Mouse (Mus musculus): Measurements from ENCODE around the gene Magi2.

Gene Magi2

DNA sequence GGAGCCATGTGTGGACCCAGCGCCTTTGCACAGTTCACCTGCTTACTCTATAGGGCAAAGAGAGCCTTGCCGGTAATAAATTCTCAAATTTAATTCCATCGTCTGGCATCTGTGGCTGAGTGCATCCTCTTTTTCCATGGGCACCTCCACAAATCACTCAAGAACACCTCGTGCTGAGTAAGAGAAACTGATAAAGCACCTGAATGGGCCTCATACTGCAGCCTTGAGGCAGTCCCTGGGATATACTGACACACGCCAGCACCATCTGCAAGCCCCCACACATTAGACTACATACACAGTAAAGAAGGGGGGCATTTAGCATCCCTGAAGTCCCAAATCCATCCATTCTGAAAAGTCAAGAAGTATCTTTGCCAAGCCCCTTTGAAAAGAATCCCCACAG is 1430.2 kb downstream of the Magi2 start:
- no peak for DNase-seq (ENCODE audit: low spot score)

DNA sequence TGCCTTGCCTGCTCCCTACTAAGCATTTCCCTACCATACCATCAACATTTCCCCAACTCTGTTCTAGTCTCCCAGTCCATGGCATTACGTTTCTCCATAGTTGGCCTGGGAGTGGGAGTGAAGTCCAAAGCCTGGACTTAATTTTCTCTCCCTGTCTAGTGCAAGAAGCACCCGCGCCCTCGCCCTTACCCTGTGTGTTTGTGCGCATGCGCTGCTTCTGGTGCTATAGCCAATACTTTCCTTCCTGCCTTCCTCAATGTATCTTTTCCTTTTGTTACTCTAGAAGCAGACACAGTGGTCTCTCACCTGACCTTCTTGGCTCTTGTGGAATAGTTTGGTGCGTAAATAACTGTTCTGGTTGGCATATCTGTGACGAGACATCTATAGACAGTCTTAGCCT is 1440.8 kb downstream of the Magi2 start:
- DNase-seq (ENCODE audit: low spot score), result no peak

DNA sequence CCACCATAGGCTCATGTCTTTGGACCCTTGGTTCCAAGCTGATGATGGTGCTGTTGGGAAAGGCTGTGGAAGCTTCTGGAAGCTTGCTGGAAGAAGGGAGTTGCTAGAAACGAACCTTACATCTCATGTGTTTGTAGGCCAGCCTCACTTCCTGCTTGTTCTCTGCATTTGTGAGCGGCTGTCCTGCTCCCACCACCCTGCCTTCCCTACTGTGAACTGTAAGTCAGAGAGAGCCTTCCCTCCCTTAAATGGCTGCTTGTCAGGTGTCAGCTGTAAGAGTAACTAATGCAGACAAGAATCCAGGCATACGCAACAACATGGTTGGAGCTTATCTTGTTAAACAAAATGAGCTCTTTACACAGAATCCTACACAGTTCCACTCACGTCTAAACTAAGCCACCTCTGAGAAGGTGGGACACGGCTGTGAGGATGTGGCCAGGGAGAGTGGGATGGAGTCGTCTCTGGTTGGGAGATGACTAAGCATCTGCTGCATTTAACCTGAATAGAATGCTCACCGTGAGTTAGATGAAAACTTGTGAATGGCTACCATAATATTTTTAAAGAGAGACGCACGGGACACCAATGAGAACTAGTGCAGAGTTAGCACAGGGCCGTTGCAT is 1442.0 kb downstream of the Magi2 start:
- no peak for DNase-seq (ENCODE audit: low spot score)

DNA sequence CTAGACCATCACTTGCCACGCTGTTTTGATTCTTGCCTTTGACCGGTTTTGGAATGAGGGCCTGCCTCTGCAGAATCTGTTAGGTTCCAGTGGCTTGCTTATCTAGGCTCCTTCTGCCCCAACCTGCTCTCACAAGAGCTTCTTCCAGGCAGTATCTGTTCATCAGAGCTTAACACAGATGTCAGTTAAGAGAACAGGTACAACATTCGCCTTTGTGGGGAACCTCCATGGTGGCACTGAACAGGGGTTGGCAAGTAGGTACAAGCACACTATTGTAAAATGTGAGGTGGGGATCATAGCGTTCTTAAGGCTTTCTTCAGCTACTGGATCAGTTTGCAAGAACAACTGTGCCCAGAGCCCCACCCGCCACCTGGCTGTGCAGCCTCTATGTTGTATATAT is 1442.6 kb downstream of the Magi2 start:
- no peak for DNase-seq (ENCODE audit: low spot score)

DNA sequence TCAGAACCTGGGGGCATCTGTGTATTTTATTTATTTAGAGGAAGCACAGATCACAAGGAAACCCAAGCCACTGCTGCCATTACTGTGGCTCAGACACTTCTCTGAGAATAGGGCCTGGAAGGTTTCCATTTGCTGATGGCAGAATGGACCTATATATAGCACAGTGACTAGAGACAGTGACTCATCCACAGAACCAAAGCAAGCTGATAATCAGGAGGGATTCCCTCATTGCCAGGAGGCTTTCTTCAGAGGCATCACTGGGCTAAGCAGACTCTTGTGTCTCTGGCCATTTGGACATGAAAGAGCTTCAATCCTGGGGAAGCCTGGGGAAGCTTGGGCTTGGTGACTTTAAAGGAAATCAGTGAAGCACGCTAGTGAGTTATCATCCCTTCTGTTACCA is 1445.0 kb downstream of the Magi2 start:
- no peak for DNase-seq (ENCODE audit: low spot score)

DNA sequence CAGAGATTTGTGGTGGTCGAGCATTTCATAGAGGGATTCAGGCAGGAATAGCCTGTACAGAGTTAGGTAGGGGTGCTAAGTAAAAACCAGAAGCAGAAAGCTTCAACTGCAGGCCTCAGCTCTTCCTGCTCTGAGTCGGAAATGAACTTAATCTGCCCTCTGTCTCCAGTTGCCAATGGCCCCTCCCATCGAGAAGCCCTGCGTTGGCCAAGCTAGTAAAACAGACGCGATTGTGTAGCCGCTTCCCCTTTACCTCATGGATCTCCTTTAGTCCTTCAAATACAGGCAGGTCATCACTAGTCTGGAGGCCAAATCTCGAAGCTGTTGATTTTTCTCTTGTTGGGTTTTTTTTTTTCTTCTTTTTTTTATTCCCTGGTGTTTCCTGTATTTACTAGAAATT is 1447.7 kb downstream of the Magi2 start:
- DNase-seq (ENCODE audit: low spot score), result no peak

DNA sequence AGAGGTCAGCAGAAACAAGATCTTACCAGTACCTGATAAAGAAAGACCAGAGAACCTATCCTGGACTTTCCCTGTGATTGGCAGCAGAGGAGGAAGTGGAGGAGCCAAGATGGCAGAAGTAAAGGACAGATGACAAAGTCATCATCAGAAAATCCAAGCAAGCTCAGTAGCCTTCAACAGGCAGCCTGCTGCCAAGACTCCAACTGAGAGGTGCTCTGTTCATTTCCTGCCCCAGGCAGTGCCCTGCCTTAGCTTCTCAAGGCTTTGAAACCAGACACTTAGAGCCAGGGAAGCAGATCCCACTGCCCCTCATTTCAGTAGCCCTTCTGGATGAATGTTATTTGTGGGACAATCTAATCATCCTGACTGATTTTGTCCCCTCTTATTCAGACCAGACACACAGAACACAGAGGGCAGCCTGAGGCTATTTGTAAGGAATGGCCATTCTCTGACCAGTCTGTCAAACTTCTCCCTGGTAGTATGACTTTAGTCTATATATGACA is 1448.4 kb downstream of the Magi2 start:
- DNase-seq (ENCODE audit: low spot score), result no peak

DNA sequence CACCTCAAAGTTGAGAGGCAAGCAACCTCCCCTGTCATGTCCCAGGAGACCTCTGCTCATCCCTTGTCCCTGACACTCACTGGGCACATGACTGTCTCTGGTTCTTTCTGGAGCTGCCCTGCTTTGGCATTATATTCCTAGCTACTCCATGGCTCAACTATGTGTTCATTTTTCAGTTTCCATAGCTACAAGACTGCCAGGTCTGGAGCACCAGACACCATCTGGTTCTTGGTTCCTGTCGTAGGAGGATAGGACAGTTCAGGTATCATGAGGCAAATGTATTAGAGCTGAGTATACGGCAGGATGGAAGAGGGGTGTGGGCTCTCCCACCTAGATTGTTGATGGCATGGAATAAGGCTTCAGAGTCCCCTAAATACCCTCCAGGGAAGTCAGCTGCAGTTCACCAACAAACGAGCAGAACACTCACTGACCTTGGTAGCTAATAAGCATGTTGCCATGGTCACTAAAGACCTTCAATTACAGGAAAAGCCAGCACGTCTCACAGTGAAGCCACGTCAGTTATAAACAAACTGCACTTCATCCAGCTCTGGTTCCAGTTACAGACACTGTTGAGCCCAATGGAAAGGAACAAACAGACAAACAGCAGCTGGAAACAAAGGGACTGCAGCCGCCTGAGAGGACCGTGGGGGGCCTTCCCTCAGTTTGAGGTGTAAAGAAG is 1449.5 kb downstream of the Magi2 start:
- no peak for DNase-seq (ENCODE audit: low spot score)

DNA sequence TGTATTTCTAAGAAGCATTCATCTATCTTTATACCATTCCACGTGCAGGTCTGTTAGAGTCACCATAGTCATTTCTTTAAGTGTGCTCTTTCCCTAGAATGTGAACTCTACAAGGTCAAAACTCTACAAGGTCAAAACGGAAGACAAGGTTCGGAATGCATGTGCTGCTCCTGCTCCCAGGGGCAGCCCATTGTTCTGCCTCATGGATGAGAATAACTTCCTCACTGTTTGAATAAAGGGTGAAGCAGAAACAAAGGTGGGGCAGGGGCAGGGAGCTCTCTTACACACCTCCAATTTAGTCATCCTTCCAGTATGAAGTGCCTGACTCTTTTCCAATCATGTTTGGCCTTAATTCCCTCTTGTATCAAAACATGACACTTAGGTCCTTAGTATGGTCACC is 1450.4 kb downstream of the Magi2 start:
- DNase-seq (ENCODE audit: low spot score), result no peak

DNA sequence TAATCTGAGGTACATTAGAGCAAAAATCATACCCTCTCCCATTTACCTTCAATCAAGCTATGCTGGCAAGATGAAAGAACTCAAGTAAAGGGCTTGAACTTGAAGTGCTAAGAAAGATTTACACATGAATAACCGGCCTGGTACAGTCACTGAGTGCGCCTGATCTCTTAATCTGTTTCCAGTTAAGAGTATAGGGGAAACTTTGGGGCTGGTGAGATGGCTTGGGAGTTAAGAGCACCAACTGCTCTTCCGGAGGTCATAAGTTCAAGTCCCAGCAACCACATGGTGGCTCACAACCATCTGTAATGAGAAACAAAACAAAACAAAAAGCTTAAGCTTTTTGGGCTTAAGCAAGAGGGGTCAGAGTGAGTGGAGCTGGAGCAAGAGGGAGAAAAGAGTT is 1451.7 kb downstream of the Magi2 start:
- DNase-seq (ENCODE audit: low spot score), result no peak

DNA sequence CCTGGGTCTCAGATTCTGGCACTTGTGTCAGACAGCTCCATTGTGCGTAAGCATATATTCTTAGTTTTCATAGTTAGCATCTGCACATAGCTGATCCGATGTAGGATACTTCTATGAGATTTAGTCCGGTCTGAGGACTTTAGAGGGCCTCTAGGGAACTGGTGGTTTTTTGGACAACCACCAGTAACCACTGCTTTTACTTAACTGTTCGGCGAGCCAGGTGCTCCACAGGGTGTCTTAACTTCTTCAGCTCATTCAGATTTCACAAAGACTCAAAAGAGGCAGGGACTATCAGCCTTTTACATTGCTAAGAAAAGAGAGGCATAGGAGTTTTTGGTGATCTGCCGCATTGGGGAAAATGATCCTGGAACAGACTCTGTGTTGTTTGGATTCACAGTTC is 1453.1 kb downstream of the Magi2 start:
- DNase-seq (ENCODE audit: low spot score), result no peak

DNA sequence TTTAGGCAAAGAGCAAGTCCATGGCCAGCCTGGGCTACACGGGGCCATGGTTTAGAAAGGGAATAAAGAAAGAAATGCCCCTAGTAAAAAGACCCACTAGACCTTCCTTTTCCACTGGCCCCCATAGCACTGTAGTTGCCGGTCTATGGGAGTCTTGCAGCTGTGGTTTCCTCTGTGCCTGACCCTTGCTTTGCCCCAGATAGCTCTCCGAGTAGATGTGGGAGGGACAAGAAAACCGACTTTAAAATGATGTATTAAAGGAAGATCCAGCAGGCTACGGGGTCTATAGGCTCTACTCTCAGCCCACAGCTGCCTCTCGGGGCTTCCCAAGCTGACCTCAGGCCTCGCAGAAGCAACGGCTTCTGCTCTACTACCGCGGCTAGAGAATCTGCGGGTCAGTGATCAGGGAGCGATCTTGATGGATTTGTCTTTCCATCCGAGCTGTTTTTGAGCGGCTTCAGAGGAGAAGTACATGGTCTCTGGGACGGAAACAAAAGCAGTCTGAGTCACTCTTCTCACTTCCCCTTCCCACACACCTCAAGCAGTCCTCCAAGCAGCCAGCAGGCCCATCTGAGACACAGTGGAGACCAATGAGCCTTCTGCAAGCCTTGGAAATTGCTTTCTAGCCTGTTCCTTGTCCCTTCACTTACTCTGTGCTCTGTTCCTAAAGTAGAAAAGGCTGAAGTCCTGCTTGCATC is 1454.1 kb downstream of the Magi2 start:
- no peak for DNase-seq (ENCODE audit: low spot score)

DNA sequence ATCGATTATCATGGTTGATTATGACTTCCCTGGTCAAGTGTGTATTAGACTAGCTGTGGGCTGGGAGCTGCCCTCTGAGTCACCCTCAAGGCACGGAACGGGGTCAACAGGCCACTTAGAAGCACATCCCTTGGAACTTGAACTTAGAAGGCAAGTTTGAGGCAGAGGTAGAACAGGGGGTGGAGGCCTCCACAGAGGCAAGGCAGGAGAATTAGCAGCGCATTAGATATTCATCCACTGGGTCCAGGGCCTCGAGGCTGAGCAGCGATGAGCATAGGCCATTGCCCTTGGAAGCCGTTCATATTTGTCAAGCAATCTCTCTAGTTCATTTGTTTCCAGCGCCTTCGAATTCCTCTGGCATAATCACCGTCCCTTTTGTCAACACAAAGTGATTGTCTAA is 1454.8 kb downstream of the Magi2 start:
- DNase-seq (ENCODE audit: low spot score), result no peak

DNA sequence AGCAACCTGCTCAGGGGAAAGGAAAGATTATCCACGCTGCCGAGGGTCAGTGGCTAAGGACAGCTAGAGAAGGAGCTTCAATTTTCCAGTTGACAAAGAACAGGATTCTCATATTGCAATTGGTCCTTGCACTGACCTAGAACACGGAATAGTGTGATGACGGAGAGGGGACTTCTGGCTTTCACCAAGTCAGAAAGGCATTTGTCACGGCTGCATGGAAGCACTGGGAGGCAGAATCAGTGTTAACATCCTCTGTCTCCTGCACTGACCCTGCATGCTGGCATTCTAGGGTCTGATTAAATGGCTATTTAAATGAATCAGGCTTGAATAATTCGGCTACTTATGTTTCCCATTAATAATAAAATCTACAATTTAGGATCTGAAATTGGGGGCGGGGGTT is 1455.4 kb downstream of the Magi2 start:
- DNase-seq (ENCODE audit: low spot score), result no peak

DNA sequence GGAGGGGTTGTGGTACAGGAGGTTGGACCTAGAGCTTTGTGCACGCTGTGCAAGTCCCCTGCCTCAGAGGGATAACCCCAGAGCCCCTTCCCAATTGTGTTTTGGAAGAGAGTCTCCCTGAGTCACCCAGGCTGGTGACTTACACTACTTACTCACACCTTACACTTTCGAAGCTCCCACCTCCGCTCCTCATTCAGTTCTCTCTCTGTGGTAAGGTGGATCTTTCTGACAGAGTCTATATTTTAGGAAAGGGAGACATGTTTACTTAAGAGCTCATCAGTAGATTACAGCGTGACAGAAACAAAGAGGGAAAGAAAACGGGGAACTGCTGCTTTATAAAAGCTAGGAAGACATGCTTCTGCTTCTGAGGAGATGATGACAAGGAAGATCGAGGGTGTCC is 1457.3 kb downstream of the Magi2 start:
- DNase-seq (ENCODE audit: low spot score), result no peak

DNA sequence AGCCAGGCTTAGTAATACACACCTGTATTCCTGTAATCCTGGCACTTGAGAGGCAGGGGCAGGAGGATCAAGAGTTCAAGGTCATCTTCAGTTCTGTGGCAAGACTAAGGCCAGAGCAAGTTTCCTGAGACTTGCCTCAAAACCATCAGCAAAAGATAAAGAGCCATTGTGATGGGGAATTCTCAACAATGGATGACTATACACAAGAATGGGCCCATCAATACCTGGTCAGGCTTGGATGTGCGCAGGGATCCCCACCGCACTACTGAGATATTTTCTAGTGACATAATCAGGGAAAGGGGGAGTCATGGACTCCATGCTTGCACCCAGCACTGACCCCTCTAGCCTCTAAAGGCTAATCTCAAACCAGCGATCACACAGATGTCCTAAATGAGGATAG is 1465.4 kb downstream of the Magi2 start:
- no peak for DNase-seq (ENCODE audit: low spot score)

DNA sequence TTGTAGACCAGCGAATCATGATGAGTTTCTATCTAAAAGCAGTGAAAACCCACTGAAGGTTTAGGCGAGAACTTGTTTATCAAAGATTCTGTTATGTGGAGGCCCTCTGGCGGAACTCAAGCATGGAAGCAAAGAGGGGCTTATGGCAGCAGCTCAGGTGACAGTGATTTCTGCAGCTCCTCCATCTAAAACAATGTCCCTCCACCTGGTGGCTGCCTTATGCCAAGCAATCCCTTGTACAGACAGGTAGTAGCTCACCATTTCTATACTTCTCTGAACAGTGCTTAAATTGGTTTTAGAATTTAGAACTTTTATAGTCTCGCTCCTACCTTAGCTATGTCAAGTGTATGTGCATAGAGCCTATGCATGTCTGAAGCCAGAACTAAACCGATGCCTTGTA is 1472.3 kb downstream of the Magi2 start:
- no peak for DNase-seq (ENCODE audit: low spot score)

DNA sequence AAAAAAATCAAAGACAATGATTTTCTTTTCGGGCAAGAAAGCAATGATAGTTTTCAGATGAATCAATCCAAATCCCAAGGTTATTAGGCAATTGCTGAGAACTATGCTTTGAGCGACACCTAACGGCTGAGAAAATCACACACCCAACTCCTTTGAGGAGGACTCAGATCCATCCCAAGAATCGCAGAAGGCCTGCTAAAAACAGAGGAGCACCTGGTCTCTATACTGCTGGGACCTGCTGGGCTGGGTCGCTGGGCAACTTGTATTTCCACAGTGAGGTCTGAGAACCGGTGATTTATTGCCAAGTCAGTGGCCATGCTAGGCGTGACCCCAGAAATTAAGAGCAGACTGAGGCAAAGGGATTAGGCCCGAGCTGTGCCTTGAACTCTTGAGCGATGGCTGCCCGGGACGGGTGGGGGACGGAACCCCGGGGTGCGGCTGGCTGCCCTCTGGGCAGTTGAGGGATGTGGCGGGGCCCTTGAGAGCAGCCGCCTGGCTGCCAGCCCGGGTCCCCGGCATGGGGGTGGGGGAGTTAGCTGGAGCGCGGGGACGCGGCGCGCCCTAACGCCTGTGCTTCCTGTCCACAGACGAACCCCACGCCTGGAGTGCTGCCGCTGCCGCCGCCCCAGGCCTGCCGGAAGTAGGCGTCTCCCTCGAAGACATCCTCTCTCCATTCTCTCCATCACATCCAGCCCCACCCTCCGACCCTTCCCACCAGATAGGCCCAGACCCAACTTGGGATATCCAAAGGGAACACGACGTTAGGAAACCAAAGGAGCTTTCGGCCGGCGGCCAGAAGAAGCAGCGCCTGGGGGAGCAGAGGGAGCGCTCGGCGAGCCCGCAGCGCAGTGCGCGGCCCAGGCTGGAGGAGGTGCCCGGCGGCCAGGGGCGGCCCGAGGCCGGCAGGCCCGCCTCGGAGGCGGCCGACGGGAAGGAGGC is 1474.9 kb downstream of the Magi2 start:
- peak; percentile 90 for DNase-seq (ENCODE audit: low spot score)

DNA sequence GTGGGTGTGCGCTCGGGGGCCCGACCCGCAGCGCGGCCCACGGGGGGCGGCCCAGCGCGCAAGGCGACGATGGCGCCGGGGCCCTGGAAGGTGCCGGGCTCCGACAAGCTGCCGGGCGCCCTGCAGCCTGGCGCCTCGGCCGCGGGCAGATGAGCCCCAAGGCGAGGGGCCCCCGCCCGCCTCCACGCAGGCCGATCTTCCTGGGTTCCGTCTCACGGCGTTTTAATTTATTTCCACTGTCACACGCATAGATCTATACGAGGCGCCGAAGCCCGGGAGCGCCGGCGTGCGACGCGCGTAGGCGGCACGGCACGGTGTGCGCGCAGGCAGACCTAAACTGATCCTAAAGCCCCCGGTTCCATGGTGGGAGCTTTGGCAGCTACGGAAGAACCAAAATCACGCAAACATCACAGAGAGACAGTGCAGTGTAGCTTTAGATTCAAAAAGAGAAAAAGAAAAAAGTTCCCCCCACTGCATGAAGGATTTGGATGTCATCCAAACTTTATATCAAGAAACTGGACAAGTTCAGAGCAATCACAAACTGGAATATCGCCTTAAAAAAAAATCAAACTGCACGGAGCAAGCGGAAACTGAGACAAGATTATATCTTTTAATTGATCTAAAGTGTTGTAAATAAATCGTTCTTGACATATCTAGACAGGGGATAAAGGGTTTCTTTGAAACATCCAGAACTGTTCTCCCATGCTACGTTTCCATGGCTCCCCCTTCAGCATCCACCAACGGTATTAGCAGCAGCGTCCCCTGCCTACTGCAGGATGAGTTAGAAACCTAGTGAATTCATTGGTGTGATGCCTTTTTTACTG is 1475.9 kb downstream of the Magi2 start:
- DNase-seq (ENCODE audit: low spot score), result peak; percentile 15

DNA sequence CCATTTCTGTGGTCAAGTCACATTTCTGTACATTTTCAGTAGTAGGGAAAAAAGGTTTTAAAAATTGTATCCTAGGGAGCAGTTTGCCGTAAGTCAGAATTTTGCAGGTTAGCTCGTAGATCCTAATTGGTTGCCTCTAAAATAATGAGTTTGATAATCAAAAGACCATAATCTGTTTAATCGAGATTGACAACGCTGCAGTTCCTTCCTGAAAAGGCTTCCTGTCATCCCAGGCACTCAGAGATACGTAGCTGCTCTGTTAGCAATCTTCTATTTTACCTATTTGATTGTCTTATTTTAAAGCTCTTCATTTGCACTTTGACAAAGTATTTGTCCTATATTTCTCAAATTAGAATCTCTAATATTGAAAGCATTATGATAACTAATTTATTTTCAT is 1476.5 kb downstream of the Magi2 start:
- no peak for DNase-seq (ENCODE audit: low spot score)

DNA sequence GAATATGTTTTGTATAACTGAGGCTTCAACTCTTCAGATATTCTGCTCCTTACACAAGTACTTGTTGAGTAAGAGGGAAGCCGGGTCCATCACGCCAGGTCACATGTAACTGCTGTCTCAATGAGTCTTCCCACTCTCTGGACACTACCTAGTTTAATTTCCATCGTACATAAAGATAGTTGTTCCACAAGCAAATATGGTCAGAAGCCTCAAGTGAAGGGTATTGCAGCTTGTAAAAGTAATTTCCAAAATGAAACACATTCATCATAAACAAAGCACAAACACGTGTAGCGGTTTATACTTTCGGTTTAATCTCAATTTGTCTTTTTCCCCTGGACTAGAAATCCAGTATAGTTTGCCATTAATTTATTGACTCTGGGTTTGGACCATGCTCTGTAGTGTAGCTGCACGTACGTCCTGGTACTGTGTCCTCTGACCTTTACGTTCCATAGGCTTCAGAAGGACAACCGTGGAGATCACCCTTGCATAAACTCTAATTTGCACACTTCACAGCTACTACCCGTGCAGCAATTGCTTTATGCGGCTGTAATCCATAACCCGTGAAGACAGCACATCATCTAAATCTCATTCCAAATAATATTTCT is 1477.2 kb downstream of the Magi2 start:
- no peak for DNase-seq (ENCODE audit: low spot score)
